Mouse (Mus musculus) heart, adult 8-10 months (tissue): Measurements from ENCODE around the gene Echdc3. TPM values are rescaled to one million over a fixed set of nuclear protein-coding genes. Genes with fewer than 3 reads are reported as not detected.

Source experiments
- DNase-seq: peaks from one replicate; pipeline ENCODE4 v3.0.0; 2022; ENCODE audit warnings: low spot score
- total RNA-seq, 4 experiments: library from RNA; stranded (reverse); gene quantifications; 2 replicates each; pipeline ENCODE4 v1.2.4; 2022

The Echdc3 gene
- total RNA-seq, 4 experiments from 2014 or later, result 27.6 to 32.7 (median 31.9) TPM

- DNase-seq, result no peak
Measured at GRCm38 (mm10) chr2:6226361-6227058, 13.7 kb upstream of the Echdc3 start.

GRCm38 (mm10) chr2:6220141-6220805 is 7.4 kb upstream of the Echdc3 start:
- DNase-seq, result peak; percentile 76

GRCm38 (mm10) chr2:6212327-6212723 is 508 bp downstream of the Echdc3 start:
- DNase-seq, result no peak

GRCm38 (mm10) chr2:6210840-6211239 is 2.0 kb downstream of the Echdc3 start:
- no peak for DNase-seq

- no peak for DNase-seq
Measured at GRCm38 (mm10) chr2:6209746-6210145, 3.1 kb downstream of the Echdc3 start.

- DNase-seq, result peak; percentile 23
Measured at GRCm38 (mm10) chr2:6209116-6209515, 3.7 kb downstream of the Echdc3 start.

- DNase-seq, result no peak
Measured at GRCm38 (mm10) chr2:6207736-6208135, 5.1 kb downstream of the Echdc3 start.

GRCm38 (mm10) chr2:6196363-6196973 is 16.4 kb downstream of the Echdc3 start:
- DNase-seq, result no peak

GRCm38 (mm10) chr2:6195468-6196239 is 17.2 kb downstream of the Echdc3 start:
- DNase-seq, result no peak

- no peak for DNase-seq
Measured at GRCm38 (mm10) chr2:6194497-6194896, 18.3 kb downstream of the Echdc3 start.

- DNase-seq, result no peak
Measured at GRCm38 (mm10) chr2:6193591-6193973, 19.3 kb downstream of the Echdc3 start.

GRCm38 (mm10) chr2:6192820-6193590 is 19.8 kb downstream of the Echdc3 start:
- DNase-seq, result peak; percentile 49

- no peak for DNase-seq
Measured at GRCm38 (mm10) chr2:6190036-6190435, 22.8 kb downstream of the Echdc3 start.

GRCm38 (mm10) chr2:6189675-6189998 is 23.2 kb downstream of the Echdc3 start:
- DNase-seq, result no peak

GRCm38 (mm10) chr2:6188891-6189674 is 23.8 kb downstream of the Echdc3 start:
- no peak for DNase-seq

- DNase-seq, result no peak
Measured at GRCm38 (mm10) chr2:6187418-6187817, 25.4 kb downstream of the Echdc3 start.

- DNase-seq, result no peak
Measured at GRCm38 (mm10) chr2:6186913-6187312, 25.9 kb downstream of the Echdc3 start.

GRCm38 (mm10) chr2:6179749-6180117 is 33.1 kb downstream of the Echdc3 start:
- no peak for DNase-seq

GRCm38 (mm10) chr2:6178901-6179748 is 33.7 kb downstream of the Echdc3 start:
- DNase-seq, result no peak

- no peak for DNase-seq
Measured at GRCm38 (mm10) chr2:6173013-6173412, 39.8 kb downstream of the Echdc3 start.
